Mouse (Mus musculus) forebrain, postnatal 0 days (tissue): ENCODE data around the gene Anapc11. TPM values are rescaled to one million over a fixed set of nuclear protein-coding genes. Genes with fewer than 3 reads are reported as not detected.

Experiments
- ATAC-seq: fragments of 200-750 bp; cut with Nextera tagmentation; 2 replicates; pipeline ENCODE4 v1.8.0; 2017; ENCODE audit warnings: mild to moderate bottlenecking, moderate library complexity
- DNase-seq: peaks from one replicate; pipeline ENCODE4 v3.0.0-alpha.2; 2015
- H3K27ac ChIP-seq: fragments of 300-500 bp; sonication (generic); 2 replicates; pipeline ENCODE4 v1.5.1; 2014; ENCODE audit warnings: low read depth, mild to moderate bottlenecking, antibody characterized with exemption, low read length, moderate library complexity, mixed read lengths
- H3K27me3 ChIP-seq: fragments of 300-500 bp; sonication (generic); 2 replicates; pipeline ENCODE4 v1.6.1; 2014; ENCODE audit warnings: mild to moderate bottlenecking, low read length, mixed read lengths; ENCODE audit not compliant: insufficient read depth
- H3K36me3 ChIP-seq: fragments of 300-500 bp; sonication (generic); 2 replicates; pipeline ENCODE4 v1.6.1; 2014; ENCODE audit warnings: mild to moderate bottlenecking, moderate library complexity; ENCODE audit not compliant: insufficient read depth
- H3K4me1 ChIP-seq: fragments of 300-500 bp; sonication (generic); 2 replicates; pipeline ENCODE4 v1.6.1; 2014; ENCODE audit warnings: antibody characterized with exemption; ENCODE audit not compliant: insufficient read depth
- H3K4me2 ChIP-seq: fragments of 300-500 bp; sonication (generic); 2 replicates; pipeline ENCODE4 v1.6.1; 2014; ENCODE audit warnings: low read depth, mild to moderate bottlenecking, moderate library complexity
- H3K4me3 ChIP-seq: fragments of 300-500 bp; sonication (generic); 2 replicates; pipeline ENCODE4 v1.5.1; 2014; ENCODE audit warnings: low read depth, low read length, mixed read lengths
- H3K9ac ChIP-seq: fragments of 300-500 bp; sonication (generic); 2 replicates; pipeline ENCODE4 v1.6.1; 2014; ENCODE audit warnings: mild to moderate bottlenecking
- H3K9me3 ChIP-seq: fragments of 300-500 bp; sonication (generic); 2 replicates; pipeline ENCODE4 v1.6.1; 2016; ENCODE audit warnings: low read length
- CTCF ChIP-seq: sonication (generic); IDR thresholded peaks from 2 replicates; pipeline ENCODE4 v1.5.1; 2016; ENCODE audit warnings: antibody characterized with exemption, control low read depth, low read depth
- WGBS: fragments of 180-500 bp; shearing (Covaris S2); extraction: QIAGEN DNeasy Blood & Tissue Kit; methylation state at CpG from one replicate; pipeline ENCODE4 v1.1.7; 2014; 5-methylcytosine and 5-hydroxymethylcytosine counted together
- microRNA-seq, 2 experiments: library from miRNA; unstranded; fragments of <30 nt; microRNA quantifications; one replicate each; pipeline ENCODE4; 2016
- polyA plus RNA-seq: library from polyadenylated mRNA; unstranded; fragments of >200 nt; fragmentation: Nextera tagmentation; extraction: Ambion mirVana; gene quantifications from 2 replicates; pipeline ENCODE4 v1.2.1, GENCODE M21; 2015
- total RNA-seq: library from RNA; depleted of rRNA; stranded (reverse); fragments of >200 nt; gene quantifications from 2 replicates; pipeline ENCODE4 v1.2.3, GENCODE M21; 2014; rRNA removed

Anapc11 gene
- total and polyA plus RNA-seq, 2 experiments from 2014 or later = 54.2 to 207 TPM

- Histone ChIP-seq H3K27me3 (no peaks in the 10 kb centered on the region), H3K9me3 (no peaks in the 10 kb centered on the region)
- ATAC-seq = peak; percentile 100
These were observed 45.4 kb downstream of the Anapc11 start, which contains the start of gene Pycr1 for GRCm38 (mm10) chr11:120643601-120643987. Gene Pycr1 (minus strand): TSS chr11:120643769.

GRCm38 (mm10) chr11:120647047-120647830, 49.0 kb downstream of the Anapc11 start:
- DNase-seq (no peak), ATAC-seq (no peak)
- Histone ChIP-seq H3K27me3 (no peaks in the 10 kb centered on the region), H3K4me3 (no peak overlapping the region), H3K9ac (peak overlapping the region; percentile 44; the same call in 1 of the 2 replicates), H3K4me2 (peak overlapping the region; percentile 42), H3K27ac (no peak overlapping the region), H3K36me3 (no peaks in the 10 kb centered on the region), H3K9me3 (no peaks in the 10 kb centered on the region), H3K4me1 (peaks cover 12% of the 10 kb centered on the region; the same call in 1 of the 2 replicates)
- 87% methylated on average over 35 of the region's 35 CpGs for WGBS
- TF ChIP-seq CTCF = no peak

More at GRCm38 (mm10) chr11:120643601-120643987, 45.4 kb downstream of the Anapc11 start, which contains the start of gene Pycr1:
- Histone ChIP-seq H3K4me2 (peak within 1 kb of the TSS; percentile 68), H3K27ac (no peak within 1 kb of the TSS; the same call in 1 of the 2 replicates), H3K36me3 (no peaks in the 10 kb centered on the region), H3K4me3 (peak within 1 kb of the TSS; percentile 43), H3K9ac (peak within 1 kb of the TSS; percentile 60), H3K4me1 (peaks cover 12% of the 10 kb centered on the region; the same call in 1 of the 2 replicates)
- WGBS = under 1% methylated on average over 15 of the region's 15 CpGs
- TF ChIP-seq CTCF = no peak
- DNase-seq = peak; percentile 95

- peaks cover 5% of the 10 kb centered on the region; the same call in 1 of the 2 replicates for H3K4me1 ChIP-seq
- DNase-seq = no peak
- no peak for ATAC-seq
- no peak for TF ChIP-seq CTCF
- H3K36me3 ChIP-seq = no peaks in the 10 kb centered on the region
- no peak within 1 kb of the TSS for H3K27ac ChIP-seq
- peak within 1 kb of the TSS; percentile 42 for H3K4me2 ChIP-seq
- WGBS = 8% methylated on average over 13 of the region's 13 CpGs
- H3K27me3 ChIP-seq = no peaks in the 10 kb centered on the region
- H3K9ac ChIP-seq = peak within 1 kb of the TSS; percentile 44
- no peaks in the 10 kb centered on the region for H3K9me3 ChIP-seq
- peak within 1 kb of the TSS; percentile 21 for H3K4me3 ChIP-seq
These were observed 49.8 kb downstream of the Anapc11 start, which contains the start of gene Myadml2 for GRCm38 (mm10) chr11:120648001-120648476. Gene Myadml2 (minus strand): TSS chr11:120648158.

GRCm38 (mm10) chr11:120651872-120652271, 53.7 kb downstream of the Anapc11 start:
- no peak overlapping the region for H3K4me2 ChIP-seq
- H3K9ac ChIP-seq = no peak overlapping the region
- H3K9me3 ChIP-seq = no peaks in the 10 kb centered on the region
- 67% methylated on average over 3 of the region's 3 CpGs for WGBS
- H3K36me3 ChIP-seq = no peaks in the 10 kb centered on the region
- DNase-seq (no peak), ATAC-seq (no peak)
- no peak overlapping the region for H3K4me3 ChIP-seq
- no peak overlapping the region for H3K27ac ChIP-seq
- H3K27me3 ChIP-seq = 0 out of 2 replicates have a peak, but pooled peaks cover 4% of the 10 kb centered on the region
- no peaks in the 10 kb centered on the region for H3K4me1 ChIP-seq
- peak; percentile 33; the same call in 1 of the 2 replicates for TF ChIP-seq CTCF

- Histone ChIP-seq H3K4me1 (no peaks in the 10 kb centered on the region), H3K27me3 (peaks cover 30% of the 10 kb centered on the region), H3K27ac (no peak overlapping the region), H3K9ac (no peak overlapping the region), H3K36me3 (no peaks in the 10 kb centered on the region), H3K4me3 (no peak overlapping the region), H3K9me3 (no peaks in the 10 kb centered on the region), H3K4me2 (no peak overlapping the region)
- DNase-seq (no peak), ATAC-seq (no peak)
- TF ChIP-seq CTCF = no peak
- 71% methylated on average over 3 of the region's 3 CpGs for WGBS
These were observed 56.5 kb downstream of the Anapc11 start for GRCm38 (mm10) chr11:120654741-120655140.

GRCm38 (mm10) chr11:120657301-120657700, 59.1 kb downstream of the Anapc11 start:
- 89% methylated on average over 4 of the region's 4 CpGs for WGBS
- H3K4me1 ChIP-seq = no peaks in the 10 kb centered on the region
- no peak for TF ChIP-seq CTCF
- no peak overlapping the region for H3K9ac ChIP-seq
- no peak overlapping the region for H3K4me2 ChIP-seq
- DNase-seq (no peak), ATAC-seq (no peak)
- H3K27ac ChIP-seq = no peak overlapping the region
- no peak overlapping the region for H3K4me3 ChIP-seq
- H3K36me3 ChIP-seq = no peaks in the 10 kb centered on the region
- peaks cover 54% of the 10 kb centered on the region for H3K27me3 ChIP-seq
- no peaks in the 10 kb centered on the region for H3K9me3 ChIP-seq

Small RNAs within 50 kb of the gene (microRNA-seq; reads per million reads assigned to microRNA genes)
- gene Mir6936 = 0.73 to 0.77 reads per million in 2 experiments

Other genes starting within 250 kb of the Anapc11 start
Only the 30 nearest of the 35 such genes appear.
- gene Nploc4, start 160.7 kb upstream of the Anapc11 start, total RNA-seq = 44.2 and 65.8 TPM in 2 replicates
- 23.1 and 28.6 TPM in 2 replicates for gene Nploc4, start 160.7 kb upstream of the Anapc11 start, polyA plus RNA-seq
- not detected in 2 replicates for gene Tspan10, start 155.8 kb upstream of the Anapc11 start, total RNA-seq
- not detected in 2 replicates for gene Tspan10, start 155.8 kb upstream of the Anapc11 start, polyA plus RNA-seq
- gene Pde6g, start 144.9 kb upstream of the Anapc11 start, total RNA-seq = 0.33 TPM in 1 of 2 replicates, not detected in the other
- 0.18 and 1.4 TPM in 2 replicates for gene Pde6g, start 144.9 kb upstream of the Anapc11 start, polyA plus RNA-seq
- 9.9 and 15.2 TPM in 2 replicates for gene Oxld1, start 140.4 kb upstream of the Anapc11 start, total RNA-seq
- gene Oxld1, start 140.4 kb upstream of the Anapc11 start, polyA plus RNA-seq = 12.7 and 13.8 TPM in 2 replicates
- 18.1 and 21.0 TPM in 2 replicates for gene Ccdc137, start 140.3 kb upstream of the Anapc11 start, total RNA-seq
- gene Ccdc137, start 140.3 kb upstream of the Anapc11 start, polyA plus RNA-seq = 13.6 and 15.4 TPM in 2 replicates
- 35.2 and 37.8 TPM in 2 replicates for gene Arl16, start 130.8 kb upstream of the Anapc11 start, total RNA-seq
- gene Arl16, start 130.8 kb upstream of the Anapc11 start, polyA plus RNA-seq = 40.3 and 56.4 TPM in 2 replicates
- 42.6 and 49.9 TPM in 2 replicates for gene Mrpl12, start 113.8 kb upstream of the Anapc11 start, total RNA-seq
- 143 and 179 TPM in 2 replicates for gene Mrpl12, start 113.8 kb upstream of the Anapc11 start, polyA plus RNA-seq
- 20.9 and 22.8 TPM in 2 replicates for gene Slc25a10, start 106.6 kb upstream of the Anapc11 start, total RNA-seq
- 20.5 and 21.1 TPM in 2 replicates for gene Slc25a10, start 106.6 kb upstream of the Anapc11 start, polyA plus RNA-seq
- not detected in 2 replicates for gene Gcgr, start 67.7 kb upstream of the Anapc11 start, total RNA-seq
- 0.09 and 0.22 TPM in 2 replicates for gene Gcgr, start 67.7 kb upstream of the Anapc11 start, polyA plus RNA-seq
- 103 and 105 TPM in 2 replicates for gene Mcrip1, start 48.7 kb upstream of the Anapc11 start, total RNA-seq
- 261 and 275 TPM in 2 replicates for gene Mcrip1, start 48.7 kb upstream of the Anapc11 start, polyA plus RNA-seq
- not detected in 2 replicates for gene Ppp1r27, start 47.3 kb upstream of the Anapc11 start, total RNA-seq
- not detected in 2 replicates for gene Ppp1r27, start 47.3 kb upstream of the Anapc11 start, polyA plus RNA-seq
- 162 and 174 TPM in 2 replicates for gene P4hb, start 25.2 kb upstream of the Anapc11 start, total RNA-seq
- gene P4hb, start 25.2 kb upstream of the Anapc11 start, polyA plus RNA-seq = 208 and 218 TPM in 2 replicates
- gene Arhgdia, start 16.8 kb upstream of the Anapc11 start, total RNA-seq = 214 and 237 TPM in 2 replicates
- gene Arhgdia, start 16.8 kb upstream of the Anapc11 start, polyA plus RNA-seq = 416 and 435 TPM in 2 replicates
- gene Alyref, start 56 bp upstream of the Anapc11 start, total RNA-seq = 99.8 and 111 TPM in 2 replicates
- gene Alyref, start 56 bp upstream of the Anapc11 start, polyA plus RNA-seq = 207 and 238 TPM in 2 replicates
- not detected in 2 replicates for gene Npb, start 10.1 kb downstream of the Anapc11 start, total RNA-seq
- gene Npb, start 10.1 kb downstream of the Anapc11 start, polyA plus RNA-seq = 0.42 and 0.80 TPM in 2 replicates
- gene Pcyt2, start 19.5 kb downstream of the Anapc11 start, total RNA-seq = 102 and 129 TPM in 2 replicates
- 107 and 117 TPM in 2 replicates for gene Pcyt2, start 19.5 kb downstream of the Anapc11 start, polyA plus RNA-seq
- gene Sirt7, start 26.8 kb downstream of the Anapc11 start, total RNA-seq = 48.7 and 51.8 TPM in 2 replicates
- gene Sirt7, start 26.8 kb downstream of the Anapc11 start, polyA plus RNA-seq = 37.4 and 40.7 TPM in 2 replicates
- 37.5 and 40.1 TPM in 2 replicates for gene Mafg, start 35.2 kb downstream of the Anapc11 start, total RNA-seq
- 24.6 and 39.7 TPM in 2 replicates for gene Mafg, start 35.2 kb downstream of the Anapc11 start, polyA plus RNA-seq
- gene Pycr1, start 45.3 kb downstream of the Anapc11 start, total RNA-seq = 8.7 and 13.8 TPM in 2 replicates
- 19.5 and 23.0 TPM in 2 replicates for gene Pycr1, start 45.3 kb downstream of the Anapc11 start, polyA plus RNA-seq
- gene Myadml2, start 49.7 kb downstream of the Anapc11 start, total RNA-seq = 1.1 and 3.2 TPM in 2 replicates
- 1.3 and 1.5 TPM in 2 replicates for gene Myadml2, start 49.7 kb downstream of the Anapc11 start, polyA plus RNA-seq
- 5.5 and 5.9 TPM in 2 replicates for gene Notum, start 62.8 kb downstream of the Anapc11 start, total RNA-seq
- 3.6 and 4.9 TPM in 2 replicates for gene Notum, start 62.8 kb downstream of the Anapc11 start, polyA plus RNA-seq
- gene Aspscr1, start 74.6 kb downstream of the Anapc11 start, total RNA-seq = 97.7 and 102 TPM in 2 replicates
- gene Aspscr1, start 74.6 kb downstream of the Anapc11 start, polyA plus RNA-seq = 137 and 139 TPM in 2 replicates
- gene Cenpx, start 115.3 kb downstream of the Anapc11 start, total RNA-seq = 28.5 and 52.1 TPM in 2 replicates
- 91.3 and 114 TPM in 2 replicates for gene Cenpx, start 115.3 kb downstream of the Anapc11 start, polyA plus RNA-seq
- gene Lrrc45, start 115.5 kb downstream of the Anapc11 start, total RNA-seq = 57.6 and 58.4 TPM in 2 replicates
- 31.0 and 41.0 TPM in 2 replicates for gene Lrrc45, start 115.5 kb downstream of the Anapc11 start, polyA plus RNA-seq
- 598 and 666 TPM in 2 replicates for gene Rac3, start 123.0 kb downstream of the Anapc11 start, total RNA-seq
- 681 and 697 TPM in 2 replicates for gene Rac3, start 123.0 kb downstream of the Anapc11 start, polyA plus RNA-seq
- gene Dcxr, start 128.9 kb downstream of the Anapc11 start, total RNA-seq = 7.2 and 13.2 TPM in 2 replicates
- gene Dcxr, start 128.9 kb downstream of the Anapc11 start, polyA plus RNA-seq = 11.2 and 12.7 TPM in 2 replicates
- 3.6 and 4.8 TPM in 2 replicates for gene Cbr2, start 133.7 kb downstream of the Anapc11 start, total RNA-seq
- 3.1 and 4.9 TPM in 2 replicates for gene Cbr2, start 133.7 kb downstream of the Anapc11 start, polyA plus RNA-seq
- 0.95 and 1.8 TPM in 2 replicates for gene Hmga1b, start 164.4 kb downstream of the Anapc11 start, total RNA-seq
- gene Hmga1b, start 164.4 kb downstream of the Anapc11 start, polyA plus RNA-seq = 1.6 and 1.7 TPM in 2 replicates
- 61.9 and 82.8 TPM in 2 replicates for gene Rfng, start 185.8 kb downstream of the Anapc11 start, total RNA-seq
- 114 and 125 TPM in 2 replicates for gene Rfng, start 185.8 kb downstream of the Anapc11 start, polyA plus RNA-seq
- gene Gps1, start 185.9 kb downstream of the Anapc11 start, total RNA-seq = 228 and 240 TPM in 2 replicates
- 240 and 244 TPM in 2 replicates for gene Gps1, start 185.9 kb downstream of the Anapc11 start, polyA plus RNA-seq